Comparison of ENCODE assay signal across 23 mouse cellular contexts in the genomic region with DNA sequence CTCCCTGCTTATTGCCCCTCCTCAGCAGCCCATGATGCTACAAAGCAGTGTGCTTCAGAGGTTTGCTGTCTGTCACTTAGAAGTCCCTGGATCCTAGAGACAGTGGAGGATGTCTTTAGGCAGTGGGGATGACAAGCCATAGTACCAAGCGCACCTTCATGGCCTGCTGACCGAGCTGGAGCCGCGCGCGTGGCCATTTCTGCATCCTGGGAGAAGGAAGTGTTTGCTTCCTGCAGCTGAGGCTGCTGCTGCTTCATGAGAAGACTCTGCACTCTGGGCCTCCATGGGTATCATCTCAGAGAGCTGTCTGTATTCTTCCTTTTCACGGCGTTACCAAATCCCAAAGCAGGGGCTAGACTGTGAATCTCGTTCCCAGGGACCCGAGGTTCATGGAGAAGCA. TPM values are rescaled to one million over a fixed set of nuclear protein-coding genes. Genes with fewer than 3 reads are reported as not detected.
DNase-seq lines count a peak whose midpoint lies in the region; ATAC-seq and TF ChIP-seq lines count a peak whose summit lies in the region.
"Had no signal": no experiment of that assay in that cellular context is flagged by ENCODE, and none has a peak within 500 bp of the region (broad histone marks: within the 10 kb centered on the region; RNA-seq: fewer than 3 reads in every experiment).

No protein-coding gene starts in this region.

- ATAC-seq in kidney, embryonic 16.5 days (ENCODE audit: low FRiP score, low TSS enrichment): no peak
- ATAC-seq in intestine, embryonic 14.5 days (replicated peaks; ENCODE audit: low FRiP score, low TSS enrichment, low read depth): no peak
- no peak for ATAC-seq in stomach, embryonic 14.5 days (ENCODE audit: insufficient number of reproducible peaks, insufficient read depth, low FRiP score, low read depth)
- ATAC-seq: activated CD4-positive, CD25-positive, alpha-beta regulatory T cell, adult 4 months; forebrain, embryonic 15.5 days; liver, postnatal 0 days; midbrain, embryonic 13.5 days had no signal

- intact Hi-C loops in heart, adult 2 months (cut with DNase I): loop anchor here (2.0 to 5.0 kb wide), 2 partner anchors 14 to 34 kb away; no protein-coding TSS in a partner anchor
- intact Hi-C loops in heart, postnatal 36 days (cut with DNase I): no loop called here

- no peak for TF ChIP-seq EP300 in heart, adult 2 months (IDR thresholded peaks at IDR 0.05; ENCODE audit: insufficient read depth, low read depth, low read length)

- no peak for TF ChIP-seq CTCF in heart, adult 2 months (IDR thresholded peaks at IDR 0.05)
- no peak for TF ChIP-seq CTCF in cerebellum, adult 2 months (IDR thresholded peaks at IDR 0.05; ENCODE audit: borderline replicate concordance, insufficient read depth, low read depth, low read length)

- no peak for DNase-seq in heart, adult 2 months
- DNase-seq in heart, postnatal 36 days: no peak
- DNase-seq in kidney, adult 11 months: no peak
- peak; percentile 46 for DNase-seq in intestine, embryonic 14.5 days (ENCODE audit: low spot score)
- no peak for DNase-seq in cerebellum, adult 2 months
- no peak for DNase-seq in layer of hippocampus, postnatal 25 days (ENCODE audit: extremely low spot score in 1 of 2, low spot score in 1 of 2)
- DNase-seq: adrenal gland, postnatal 10 days; cerebellum, postnatal 14 days; left cerebral cortex, postnatal 4 days; liver, postnatal 0 days; right cerebral cortex, adult 18-20 months; thymus, adult 2 months had no signal

- H3K4me3 ChIP-seq in heart, adult 2 months: no peak overlapping the region
- no peak overlapping the region for H3K4me3 ChIP-seq in kidney, embryonic 16.5 days (ENCODE audit: low read length)
- no peak overlapping the region for H3K4me3 ChIP-seq in intestine, embryonic 14.5 days (ENCODE audit: low read depth, low read length)
- no peak overlapping the region for H3K4me3 ChIP-seq in stomach, embryonic 14.5 days (ENCODE audit: low read depth, low read length)
- no peak overlapping the region for H3K4me3 ChIP-seq in cerebellum, adult 2 months (replicated peaks; ENCODE audit: insufficient read depth, low read depth, low read length)
- H3K4me3 ChIP-seq: forebrain, embryonic 15.5 days; hindbrain, embryonic 10.5 days; layer of hippocampus, adult 2 months; left cerebral cortex, adult 2 months; midbrain, embryonic 13.5 days; neural tube, embryonic 13.5 days had no signal

- no peaks in the 10 kb centered on the region for H3K27me3 ChIP-seq in heart, adult 2 months (ENCODE audit: control insufficient read depth, insufficient read depth, low read length)
- H3K27me3 ChIP-seq in kidney, embryonic 16.5 days (ENCODE audit: insufficient read depth, low read length): peaks cover 12% of the 10 kb centered on the region; the same call in 1 of the 2 replicates
- no peaks in the 10 kb centered on the region for H3K27me3 ChIP-seq in intestine, embryonic 14.5 days (replicated peaks; ENCODE audit: control insufficient read depth, insufficient read depth, low read length)
- no peaks in the 10 kb centered on the region for H3K27me3 ChIP-seq in stomach, embryonic 14.5 days (ENCODE audit: control insufficient read depth, insufficient read depth, low read length)
- peaks cover 2% of the 10 kb centered on the region; the same call in 1 of the 2 replicates for H3K27me3 ChIP-seq in cerebellum, adult 2 months (ENCODE audit: control insufficient read depth, insufficient read depth, low read length)
- H3K27me3 ChIP-seq: forebrain, embryonic 15.5 days had no signal

- TF ChIP-seq POLR2A in heart, adult 2 months (IDR thresholded peaks at IDR 0.05; ENCODE audit: insufficient read depth, low read depth, low read length): no peak
- TF ChIP-seq POLR2A in cerebellum, adult 2 months (IDR thresholded peaks at IDR 0.05; ENCODE audit: borderline replicate concordance, insufficient read depth, low read length): no peak

- 81% methylated on average over 10 of the region's 10 CpGs for WGBS in heart, adult 2 months
- whole genome bisulfite sequencing in kidney, embryonic 16.5 days: 91% methylated on average over 10 of the region's 10 CpGs
- 93% methylated on average over 10 of the region's 10 CpGs for WGBS in intestine, embryonic 14.5 days
- 93% methylated on average over 10 of the region's 10 CpGs for WGBS in stomach, embryonic 14.5 days
- 97% methylated on average over 10 of the region's 10 CpGs for WGBS in cerebellum, adult 2 months

- peak overlapping the region; percentile 51 for H3K27ac ChIP-seq in heart, adult 2 months
- H3K27ac ChIP-seq in kidney, embryonic 16.5 days (ENCODE audit: low read length): peak overlapping the region; percentile 57; the same call in 1 of the 2 replicates
- H3K27ac ChIP-seq in intestine, embryonic 14.5 days (ENCODE audit: low read depth): no peak overlapping the region
- no peak overlapping the region for H3K27ac ChIP-seq in stomach, embryonic 14.5 days (ENCODE audit: low read length)
- H3K27ac ChIP-seq in cerebellum, adult 2 months (ENCODE audit: insufficient read depth, low read length): no peak overlapping the region
- H3K27ac ChIP-seq: embryonic facial prominence, embryonic 13.5 days; forebrain, embryonic 15.5 days; hindbrain, embryonic 10.5 days; layer of hippocampus, adult 2 months; left cerebral cortex, adult 2 months; midbrain, embryonic 13.5 days; neural tube, embryonic 13.5 days had no signal

- H3K9me3 ChIP-seq in kidney, embryonic 16.5 days (ENCODE audit: low read length): no peaks in the 10 kb centered on the region
- no peaks in the 10 kb centered on the region for H3K9me3 ChIP-seq in intestine, embryonic 14.5 days (ENCODE audit: control insufficient read depth, low read length)
- no peaks in the 10 kb centered on the region for H3K9me3 ChIP-seq in stomach, embryonic 14.5 days (ENCODE audit: control insufficient read depth, low read depth, low read length)
- H3K9me3 ChIP-seq: embryonic facial prominence, embryonic 13.5 days; forebrain, embryonic 15.5 days; hindbrain, embryonic 10.5 days; midbrain, embryonic 13.5 days; neural tube, embryonic 13.5 days had no signal

- peak overlapping the region; percentile 75; the same call in 1 of the 2 replicates for H3K4me2 ChIP-seq in kidney, embryonic 16.5 days (replicated peaks; ENCODE audit: low read depth, low read length)
- H3K4me2 ChIP-seq in intestine, embryonic 14.5 days (ENCODE audit: low read length): peak overlapping the region; percentile 76
- peak overlapping the region; percentile 59 for H3K4me2 ChIP-seq in stomach, embryonic 14.5 days (replicated peaks; ENCODE audit: low read depth, low read length)
- H3K4me2 ChIP-seq: forebrain, embryonic 15.5 days; midbrain, embryonic 13.5 days had no signal

- H3K79me2 ChIP-seq in heart, adult 2 months (replicated peaks; ENCODE audit: control insufficient read depth, insufficient read depth, low read length): no peaks in the 10 kb centered on the region

- peaks cover 13% of the 10 kb centered on the region for H3K4me1 ChIP-seq in heart, adult 2 months (ENCODE audit: control insufficient read depth, insufficient read depth, low read length)
- H3K4me1 ChIP-seq in kidney, embryonic 16.5 days (ENCODE audit: insufficient read depth, low read length): peaks cover 45% of the 10 kb centered on the region
- peaks cover 34% of the 10 kb centered on the region for H3K4me1 ChIP-seq in intestine, embryonic 14.5 days (replicated peaks; ENCODE audit: control insufficient read depth, insufficient read depth, low read length)
- H3K4me1 ChIP-seq in stomach, embryonic 14.5 days (ENCODE audit: control insufficient read depth, insufficient read depth, low read length): peaks cover 29% of the 10 kb centered on the region
- H3K4me1 ChIP-seq in cerebellum, adult 2 months (ENCODE audit: control insufficient read depth, insufficient read depth, low read length): peaks cover 3% of the 10 kb centered on the region; the same call in 1 of the 2 replicates

- no peak overlapping the region for H3K9ac ChIP-seq in heart, adult 2 months (ENCODE audit: low read depth, low read length)
- H3K9ac ChIP-seq in kidney, embryonic 16.5 days (replicated peaks; ENCODE audit: low read length): no peak overlapping the region
- H3K9ac ChIP-seq in intestine, embryonic 14.5 days (ENCODE audit: low read length): no peak overlapping the region
- no peak overlapping the region for H3K9ac ChIP-seq in stomach, embryonic 14.5 days (replicated peaks; ENCODE audit: low read depth, low read length)
- H3K9ac ChIP-seq: forebrain, embryonic 15.5 days; liver, postnatal 0 days; midbrain, embryonic 13.5 days; neural tube, embryonic 13.5 days had no signal

- H3K36me3 ChIP-seq in heart, adult 2 months (ENCODE audit: control insufficient read depth, insufficient read depth, low read length): no peaks in the 10 kb centered on the region
- H3K36me3 ChIP-seq in kidney, embryonic 16.5 days (ENCODE audit: insufficient read depth, low read length): no peaks in the 10 kb centered on the region
- no peaks in the 10 kb centered on the region for H3K36me3 ChIP-seq in intestine, embryonic 14.5 days (ENCODE audit: control insufficient read depth, insufficient read depth, low read length)
- H3K36me3 ChIP-seq in stomach, embryonic 14.5 days (ENCODE audit: control insufficient read depth, insufficient read depth, low read length): no peaks in the 10 kb centered on the region; the same call in 1 of the 2 replicates
- H3K36me3 ChIP-seq: embryonic facial prominence, embryonic 13.5 days; forebrain, embryonic 15.5 days; G1E; hindbrain, embryonic 10.5 days; midbrain, embryonic 13.5 days; neural tube, embryonic 13.5 days had no signal

RNA-seq across cellular contexts. Expression of a gene that starts 1.8 kb away (rescaled TPM):
- total RNA-seq in heart, adult 2 months (2021): 10 to 100 TPM in 1 of 2 experiments, 1 to 10 TPM in 1; 9.2 to 11.7 TPM
- 6.6 and 12.6 TPM in 2 replicates for polyA plus RNA-seq in heart, adult 2 months (2012; rRNA removed)
- total RNA-seq in heart, postnatal 36 days (2021): 10 to 100 TPM in 1 of 2 experiments, 1 to 10 TPM in 1; 7.0 to 10.2 TPM
- 45.7 and 51.8 TPM in 2 replicates for polyA plus RNA-seq in kidney, embryonic 16.5 days (2015; fragmentation: Nextera tagmentation; extraction: Ambion mirVana)
- polyA plus RNA-seq in intestine, embryonic 14.5 days (2014; fragmentation: Nextera tagmentation; extraction: Ambion mirVana): 31.0 and 32.9 TPM in 2 replicates
- polyA plus RNA-seq in stomach, embryonic 14.5 days (2014; fragmentation: Nextera tagmentation; extraction: Ambion mirVana): 43.6 and 44.6 TPM in 2 replicates
- 5.5 and 7.1 TPM in 2 replicates for polyA plus RNA-seq in cerebellum, adult 2 months (2012; rRNA removed)
- 1 to 10 TPM; 3.6 to 4.6 TPM for total RNA-seq in layer of hippocampus, postnatal 25 days (2021)
- polyA plus RNA-seq: G1E had no signal

RNA-seq across cellular contexts. Expression of a gene that starts 24.6 kb away (rescaled TPM):
- not detected for total RNA-seq in heart, adult 2 months (2021)
- 0.09 and 0.10 TPM in 2 replicates for polyA plus RNA-seq in heart, adult 2 months (2012; rRNA removed)
- under 1 TPM in 1 of 2 experiments, not detected in 1; 0.17 TPM for total RNA-seq in heart, postnatal 36 days (2021)
- 0.10 and 0.15 TPM in 2 replicates for polyA plus RNA-seq in kidney, embryonic 16.5 days (2015; fragmentation: Nextera tagmentation; extraction: Ambion mirVana)
- polyA plus RNA-seq in intestine, embryonic 14.5 days (2014; fragmentation: Nextera tagmentation; extraction: Ambion mirVana): not detected in 2 replicates
- 0.23 and 0.29 TPM in 2 replicates for polyA plus RNA-seq in stomach, embryonic 14.5 days (2014; fragmentation: Nextera tagmentation; extraction: Ambion mirVana)
- polyA plus RNA-seq in cerebellum, adult 2 months (2012; rRNA removed): not detected in 2 replicates
- total RNA-seq in layer of hippocampus, postnatal 25 days (2021): not detected
- total RNA-seq: adrenal gland, postnatal 10 days; layer of hippocampus, adult 2 months; left cerebral cortex, adult 2 months; left cerebral cortex, postnatal 4 days had no signal
- polyA plus RNA-seq: activated CD4-positive, CD25-positive, alpha-beta regulatory T cell, adult 4 months; embryonic facial prominence, embryonic 13.5 days; forebrain, embryonic 15.5 days; G1E; hindbrain, embryonic 10.5 days; midbrain, embryonic 13.5 days; thymus, adult 2 months had no signal

Comparison
In these comparisons a context has a peak if more than half of its experiments do, and no peak if none do; other contexts are left out.
1. H3K27ac ChIP-seq: peak in heart, adult 2 months (single experiment) and kidney, embryonic 16.5 days (single experiment); none in intestine, embryonic 14.5 days (single experiment), stomach, embryonic 14.5 days (single experiment) and cerebellum, adult 2 months (single experiment).
2. Peak in every context shown above with its lines, with median percentiles within 50 percentile points of each other: H3K4me2 ChIP-seq.